Mouse (Mus musculus) cortical plate, adult 2 months (tissue): ENCODE results near the gene Gorab.

Source experiments
- CTCF ChIP-seq: fragments of 200-500 bp; IDR thresholded peaks from 2 replicates; pipeline ENCODE4 v1.5.1; 2011; ENCODE audit warnings: mild to moderate bottlenecking, control low read depth, low read length; ENCODE audit not compliant: insufficient read depth; ENCODE audit errors: extremely low read depth
- POLR2A ChIP-seq: fragments of 200-500 bp; IDR thresholded peaks from 2 replicates; pipeline ENCODE4 v1.6.1; 2011; ENCODE audit warnings: mild to moderate bottlenecking, low read length, control low read depth; ENCODE audit not compliant: insufficient read depth; ENCODE audit errors: extremely low read depth

DNA sequence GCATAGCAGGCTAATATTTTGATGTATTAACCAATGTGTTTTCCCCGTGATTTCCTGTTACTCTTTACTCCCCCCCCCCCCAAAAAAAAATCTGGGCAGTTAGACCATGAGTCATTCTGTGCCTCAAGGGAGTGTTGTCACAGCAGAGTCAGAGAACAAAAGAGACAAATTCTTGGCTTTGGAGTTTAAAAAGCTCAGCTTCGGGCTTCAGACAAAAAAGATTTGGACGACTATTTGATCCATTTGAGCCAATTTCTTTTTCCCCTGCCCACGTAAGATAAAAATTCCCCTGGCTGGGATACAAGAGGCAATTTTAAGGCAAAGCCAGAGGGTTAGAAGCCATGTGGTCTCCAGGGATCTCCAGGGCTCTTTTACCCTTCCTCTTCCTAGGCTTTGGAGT, 23.4 kb downstream of the Gorab start:
- TF ChIP-seq CTCF (no peak), POLR2A (no peak)
